Mouse (Mus musculus) lung, embryonic 16.5 days (tissue): ENCODE measurements around the gene Txnrd1. TPM values are rescaled to one million over a fixed set of nuclear protein-coding genes. Genes with fewer than 3 reads are reported as not detected.
A peak's percentile ranks its signal among the peaks of the same experiment; 100 is the strongest.

Experiments used
- ATAC-seq: fragments of 200-750 bp; cut with Nextera tagmentation; 2 replicates; pipeline ENCODE4 v1.8.0; 2017; ENCODE audit warnings: low read depth, mild to moderate bottlenecking, moderate library complexity
- H3K27ac ChIP-seq: fragments of 300-500 bp; sonication (generic); 2 replicates; pipeline ENCODE4 v1.5.1; 2014; ENCODE audit warnings: mild to moderate bottlenecking, control low read depth, low read length
- H3K27me3 ChIP-seq: fragments of 300-500 bp; sonication (generic); 2 replicates; pipeline ENCODE4 v1.6.1; 2014; ENCODE audit warnings: low read depth, low read length, mixed read lengths; ENCODE audit not compliant: control insufficient read depth, insufficient read depth
- H3K36me3 ChIP-seq: fragments of 300-500 bp; sonication (generic); 2 replicates; pipeline ENCODE4 v1.6.1; 2014; ENCODE audit warnings: low read length; ENCODE audit not compliant: control insufficient read depth, insufficient read depth
- H3K4me1 ChIP-seq: fragments of 300-500 bp; sonication (generic); replicated peaks from 2 replicates; pipeline ENCODE4 v1.6.1; 2014; ENCODE audit warnings: low read length, mixed read lengths; ENCODE audit not compliant: control insufficient read depth, insufficient read depth
- H3K4me2 ChIP-seq: fragments of 300-500 bp; sonication (generic); 2 replicates; pipeline ENCODE4 v1.6.1; 2014; ENCODE audit warnings: low read depth, low read length, control low read depth
- H3K4me3 ChIP-seq: fragments of 300-500 bp; sonication (generic); 2 replicates; pipeline ENCODE4 v1.5.1; 2014; ENCODE audit warnings: mild to moderate bottlenecking, low read length, control low read depth
- H3K9ac ChIP-seq: fragments of 300-500 bp; sonication (generic); 2 replicates; pipeline ENCODE4 v1.6.1; 2014; ENCODE audit warnings: low read length, control low read depth
- H3K9me3 ChIP-seq: fragments of 300-500 bp; sonication (generic); 2 replicates; pipeline ENCODE4 v1.6.1; 2016; ENCODE audit warnings: low read length; ENCODE audit not compliant: control insufficient read depth
- WGBS: fragments of 180-500 bp; shearing (Covaris S2); extraction: QIAGEN DNeasy Blood & Tissue Kit; methylation state at CpG from one replicate; pipeline ENCODE4 v1.1.7; 2014; 5-methylcytosine and 5-hydroxymethylcytosine counted together
- polyA plus RNA-seq: library from polyadenylated mRNA; unstranded; fragments of >200 nt; fragmentation: Nextera tagmentation; extraction: Ambion mirVana; gene quantifications from 2 replicates; pipeline ENCODE4 v1.2.1, GENCODE M21; 2015

The Txnrd1 gene
- polyA plus RNA-seq, 1 experiment from 2014 or later: 102 TPM

DNA sequence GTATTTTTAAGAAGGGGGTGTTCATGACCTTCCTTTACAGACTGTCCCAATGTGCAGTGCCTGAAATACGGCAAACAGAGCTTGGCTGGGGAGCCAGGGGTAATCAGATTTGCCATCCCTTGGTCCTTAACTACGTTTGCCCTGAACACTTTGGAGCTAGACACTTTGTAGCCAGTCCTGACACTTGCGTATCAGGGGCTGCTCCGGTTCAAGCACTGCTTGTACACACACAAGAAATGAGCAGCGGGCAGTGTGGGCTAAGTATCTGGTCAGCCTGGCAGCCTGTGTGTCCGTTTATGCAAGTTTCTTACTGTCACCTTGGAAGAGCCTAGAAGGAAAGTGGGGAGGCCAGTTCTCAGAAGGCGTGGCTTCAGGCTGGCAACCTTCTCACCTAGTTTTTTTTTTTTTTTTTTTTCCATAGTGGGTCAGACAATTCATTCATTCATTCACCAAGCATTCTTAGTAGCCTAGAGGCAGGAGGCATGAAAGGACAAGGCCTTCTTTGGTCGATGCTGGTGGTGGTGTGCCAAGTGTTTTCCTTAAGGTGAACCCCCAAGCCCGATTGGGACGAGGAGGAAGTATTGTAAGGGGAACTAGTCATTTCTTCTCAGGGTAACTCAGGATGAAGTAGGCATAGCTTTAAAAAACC lies 24.4 kb downstream of the Txnrd1 start:
- Histone ChIP-seq H3K9me3 (no peaks in the 10 kb centered on the region), H3K4me2 (peak overlapping the region; percentile 83), H3K4me1 (peaks cover 25% of the 10 kb centered on the region), H3K4me3 (peak overlapping the region; percentile 80), H3K27ac (peak overlapping the region; percentile 97), H3K9ac (peak overlapping the region; percentile 88), H3K36me3 (no peaks in the 10 kb centered on the region), H3K27me3 (no peaks in the 10 kb centered on the region)
- no peak for ATAC-seq
- WGBS: 38% methylated on average over 10 of the region's 10 CpGs

DNA sequence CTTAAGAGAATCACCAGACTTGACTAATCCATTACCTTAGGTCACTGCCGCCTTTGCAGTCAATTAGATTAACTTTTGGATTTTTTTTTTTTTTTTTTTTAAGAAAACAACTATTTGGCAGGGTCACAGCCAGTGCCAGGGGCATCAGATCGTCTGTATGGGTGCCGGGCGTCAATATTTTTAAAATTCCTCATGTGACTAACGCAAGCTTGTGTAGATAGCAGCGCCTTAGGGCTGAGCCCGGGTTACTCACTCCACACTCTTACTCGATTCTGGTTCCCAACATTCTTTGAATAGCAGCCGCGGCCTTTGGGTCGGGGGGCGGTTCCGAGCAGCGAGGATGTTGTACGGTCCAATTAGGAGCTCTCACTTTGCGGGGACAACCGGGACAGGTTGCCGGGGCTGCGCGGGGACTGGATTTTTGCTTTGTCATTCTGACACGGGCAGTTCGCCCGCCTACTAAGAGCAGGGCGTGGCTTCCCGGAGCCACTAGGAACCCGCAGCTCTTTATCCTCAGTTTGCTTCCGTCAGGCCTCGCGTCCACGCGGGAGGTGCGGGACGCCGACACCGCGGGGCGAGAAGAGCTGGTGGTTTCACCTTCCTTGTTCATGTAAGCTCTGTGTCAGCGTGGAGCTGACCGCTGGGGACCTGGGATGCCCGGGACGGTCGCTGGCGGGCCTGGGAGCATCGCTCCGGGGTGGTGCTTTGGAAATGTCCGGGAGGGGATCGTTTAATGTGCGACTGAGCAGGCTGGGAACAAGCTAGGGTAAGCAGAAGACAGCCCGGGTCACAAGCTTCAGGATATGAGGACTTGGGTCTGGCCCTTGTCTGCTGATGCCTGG lies 25.2 kb downstream of the Txnrd1 start:
- Histone ChIP-seq H3K27ac (peak overlapping the region; percentile 97), H3K36me3 (peaks cover 6% of the 10 kb centered on the region; the same call in 1 of the 2 replicates), H3K4me1 (peaks cover 33% of the 10 kb centered on the region), H3K4me3 (peak overlapping the region; percentile 80), H3K27me3 (no peaks in the 10 kb centered on the region), H3K9me3 (no peaks in the 10 kb centered on the region), H3K4me2 (peak overlapping the region; percentile 83), H3K9ac (peak overlapping the region; percentile 88)
- WGBS: under 1% methylated on average over 49 of the region's 49 CpGs
- ATAC-seq: peak; percentile 89

DNA sequence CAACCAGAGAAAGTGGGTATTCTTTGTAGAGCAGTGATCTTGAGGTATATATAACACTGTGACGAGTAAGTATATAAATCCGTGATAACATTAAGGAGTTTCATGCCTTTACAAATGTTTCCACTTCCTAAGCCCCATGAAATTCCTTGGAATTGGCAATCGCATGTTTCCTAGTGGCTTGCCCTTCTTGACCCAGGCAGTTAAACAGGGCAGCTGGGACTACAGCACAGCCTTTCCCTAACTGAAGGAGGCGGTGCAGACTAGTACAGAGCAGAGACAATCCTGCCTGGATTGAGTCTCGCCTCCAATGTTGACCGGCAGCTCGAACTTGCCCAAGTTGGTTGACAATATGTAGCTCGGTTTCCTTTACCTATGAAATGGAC lies 25.8 kb downstream of the Txnrd1 start:
- Histone ChIP-seq H3K9ac (peak overlapping the region; percentile 88), H3K27me3 (no peaks in the 10 kb centered on the region), H3K4me1 (peaks cover 33% of the 10 kb centered on the region), H3K4me3 (peak overlapping the region; percentile 80), H3K27ac (peak overlapping the region; percentile 97), H3K36me3 (peaks cover 11% of the 10 kb centered on the region; the same call in 1 of the 2 replicates), H3K9me3 (no peaks in the 10 kb centered on the region), H3K4me2 (peak overlapping the region; percentile 83)
- WGBS: 0% methylated on average over 8 of the region's 8 CpGs
- ATAC-seq: peak; percentile 70

DNA sequence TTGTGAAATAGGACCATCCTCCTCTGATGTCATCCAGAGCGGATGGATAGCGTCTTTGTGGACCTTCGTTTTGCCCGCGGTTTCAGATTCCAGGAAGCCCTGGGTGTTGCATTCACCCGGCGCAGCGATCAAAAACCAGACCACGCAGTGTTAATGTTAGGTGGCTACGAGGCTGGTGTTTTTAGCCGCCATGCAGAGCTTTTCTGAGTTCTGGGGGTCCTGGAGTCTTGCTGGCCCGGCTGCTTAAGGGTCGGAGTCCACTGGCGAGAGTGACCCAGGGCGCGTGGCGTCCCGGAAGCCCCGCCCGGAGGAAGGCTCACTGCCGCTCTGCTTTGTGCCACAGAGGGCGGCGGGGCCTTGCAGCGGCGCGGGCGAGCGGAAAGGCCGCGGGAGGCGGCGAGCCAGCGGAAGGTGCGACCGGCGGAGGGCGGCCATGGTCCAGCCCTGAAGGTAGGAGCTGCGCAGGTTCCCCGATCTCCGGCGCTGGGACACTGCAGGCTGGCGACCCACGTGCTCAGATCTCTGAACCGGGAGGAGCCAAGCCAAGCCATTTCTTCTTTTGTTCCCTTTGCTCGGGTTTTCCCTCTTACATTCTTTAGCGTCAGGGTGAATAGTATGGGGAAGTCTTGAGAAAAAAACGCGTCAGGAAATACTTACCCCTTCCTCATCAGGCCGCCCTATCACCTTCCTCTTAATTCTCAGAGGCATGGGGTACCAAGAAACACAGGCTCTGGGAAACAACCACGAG lies 26.6 kb downstream of the Txnrd1 start:
- peak overlapping the region; percentile 80 for H3K4me3 ChIP-seq
- peak overlapping the region; percentile 88 for H3K9ac ChIP-seq
- peaks cover 33% of the 10 kb centered on the region for H3K4me1 ChIP-seq
- peaks cover 13% of the 10 kb centered on the region for H3K36me3 ChIP-seq
- no peaks in the 10 kb centered on the region for H3K9me3 ChIP-seq
- WGBS: under 1% methylated on average over 48 of the region's 50 CpGs
- ATAC-seq: peak; percentile 69
- H3K4me2 ChIP-seq: peak overlapping the region; percentile 83
- peak overlapping the region; percentile 97 for H3K27ac ChIP-seq
- H3K27me3 ChIP-seq: no peaks in the 10 kb centered on the region

DNA sequence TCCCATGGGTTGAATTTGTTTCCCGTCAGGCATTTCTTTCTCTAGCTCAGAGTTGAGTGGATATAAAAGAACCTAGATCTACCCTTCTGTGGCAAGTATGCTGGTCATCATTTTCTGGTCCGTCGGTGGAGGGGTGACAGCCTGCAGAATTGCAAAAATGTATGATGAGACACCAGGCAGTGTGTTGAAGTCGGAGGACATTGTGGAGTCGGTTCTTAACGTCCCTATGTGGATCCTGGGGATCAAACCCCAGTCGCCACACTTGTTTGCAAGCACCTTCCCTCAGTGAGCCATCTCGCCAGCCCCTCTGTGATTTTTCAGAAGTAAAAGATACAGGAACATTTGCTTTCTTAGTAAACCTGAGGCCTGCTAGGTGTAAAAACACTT lies 27.2 kb downstream of the Txnrd1 start:
- 5% methylated on average over 8 of the region's 8 CpGs for WGBS
- Histone ChIP-seq H3K9ac (peak overlapping the region; percentile 88), H3K4me2 (peak overlapping the region; percentile 83), H3K27me3 (no peaks in the 10 kb centered on the region), H3K4me1 (peaks cover 33% of the 10 kb centered on the region), H3K36me3 (peaks cover 13% of the 10 kb centered on the region), H3K4me3 (peak overlapping the region; percentile 80), H3K27ac (peak overlapping the region; percentile 97), H3K9me3 (no peaks in the 10 kb centered on the region)
- ATAC-seq: no peak

DNA sequence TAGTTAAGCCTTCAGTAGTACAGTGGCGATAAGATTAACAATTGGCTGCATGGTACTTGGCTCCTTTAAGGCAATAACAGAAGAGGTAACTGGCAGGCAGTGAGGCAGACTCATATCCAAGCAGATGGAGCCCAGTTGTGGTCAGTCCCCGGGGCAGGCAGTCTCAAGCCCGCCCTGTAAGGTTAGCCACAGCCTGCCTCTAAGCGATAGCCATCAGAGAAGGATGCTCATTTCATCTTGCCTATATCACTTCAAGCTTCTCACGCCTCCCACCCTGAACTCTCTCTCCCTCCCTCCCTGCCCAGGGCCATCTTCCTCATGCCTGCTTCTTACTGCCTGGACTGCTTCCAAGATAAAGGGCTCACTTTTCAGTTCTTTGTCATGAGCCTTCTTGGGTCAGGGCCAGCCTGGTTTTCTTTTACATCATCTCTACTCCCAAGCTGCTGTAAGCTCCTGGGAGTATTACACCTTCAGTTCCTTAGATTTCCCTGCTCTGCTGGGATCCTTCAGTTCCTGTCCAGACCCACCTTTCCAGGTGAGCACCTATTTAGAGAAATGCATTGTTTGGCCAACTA lies 29.4 kb downstream of the Txnrd1 start:
- Histone ChIP-seq H3K27ac (no peak overlapping the region), H3K4me3 (no peak overlapping the region), H3K27me3 (no peaks in the 10 kb centered on the region), H3K4me2 (no peak overlapping the region), H3K9ac (no peak overlapping the region), H3K36me3 (peaks cover 19% of the 10 kb centered on the region), H3K4me1 (peaks cover 31% of the 10 kb centered on the region), H3K9me3 (no peaks in the 10 kb centered on the region)
- 48% methylated on average over 5 of the region's 5 CpGs for WGBS
- no peak for ATAC-seq

DNA sequence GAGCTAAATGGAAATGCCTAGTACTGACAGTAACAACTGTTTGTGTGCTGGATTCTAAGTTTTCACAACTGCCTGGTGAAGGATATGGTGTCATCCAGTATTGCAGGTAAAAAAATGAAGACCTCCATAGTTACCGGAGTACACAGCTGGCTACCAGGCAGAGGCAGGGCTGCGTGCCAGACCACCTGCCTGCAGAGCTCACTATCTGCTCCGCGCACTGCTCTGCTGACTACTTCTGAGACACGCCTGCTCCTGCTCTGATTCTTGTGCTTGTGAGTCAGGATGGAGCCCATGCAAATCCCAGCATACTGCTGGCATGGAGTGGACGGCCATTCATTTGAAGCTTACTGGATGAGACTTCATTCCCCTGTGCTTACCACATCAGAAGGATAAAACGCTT lies 30.1 kb downstream of the Txnrd1 start:
- H3K4me1 ChIP-seq: peaks cover 27% of the 10 kb centered on the region
- no peak overlapping the region for H3K27ac ChIP-seq
- WGBS: 65% methylated on average over 7 of the region's 7 CpGs
- no peak for ATAC-seq
- no peak overlapping the region for H3K4me2 ChIP-seq
- H3K9me3 ChIP-seq: no peaks in the 10 kb centered on the region
- no peaks in the 10 kb centered on the region for H3K27me3 ChIP-seq
- no peak overlapping the region for H3K4me3 ChIP-seq
- peaks cover 19% of the 10 kb centered on the region for H3K36me3 ChIP-seq
- H3K9ac ChIP-seq: no peak overlapping the region

DNA sequence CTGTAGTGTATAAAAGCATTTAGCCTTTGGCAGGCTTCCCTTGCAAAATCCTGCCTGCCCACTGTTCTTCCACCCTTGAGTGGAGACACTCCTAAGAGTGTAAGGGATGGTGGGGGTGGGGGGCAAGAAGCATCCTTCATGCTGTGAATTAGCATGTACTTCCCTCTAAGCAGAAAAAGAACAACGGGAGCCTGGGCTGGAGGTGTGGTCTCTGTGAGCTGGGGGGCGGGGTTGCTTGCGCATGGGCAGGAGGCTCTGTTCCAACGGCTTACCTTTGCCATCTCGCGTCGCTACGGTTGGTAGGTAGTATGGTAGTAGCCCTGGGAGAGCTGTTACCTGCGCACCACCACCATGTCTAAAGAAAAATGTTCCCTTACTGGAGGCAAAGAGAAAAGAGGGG lies 32.6 kb downstream of the Txnrd1 start, which contains the start of gene Eid3:
Gene Eid3 (plus strand): TSS at position 271 of the 400 bp plus-strand sequence.
- WGBS: 68% methylated on average over 9 of the region's 9 CpGs
- peaks cover 19% of the 10 kb centered on the region for H3K36me3 ChIP-seq

More for the DNA sequence above, 32.6 kb downstream of the Txnrd1 start, which contains the start of gene Eid3:
- no peaks in the 10 kb centered on the region for H3K9me3 ChIP-seq
- ATAC-seq: no peak
- H3K27ac ChIP-seq: no peak within 1 kb of the TSS
- H3K4me3 ChIP-seq: no peak within 1 kb of the TSS
- no peak within 1 kb of the TSS for H3K4me2 ChIP-seq
- no peaks in the 10 kb centered on the region for H3K27me3 ChIP-seq
- H3K4me1 ChIP-seq: peaks cover 20% of the 10 kb centered on the region
- no peak within 1 kb of the TSS for H3K9ac ChIP-seq
